Mouse (Mus musculus) thymus, adult 2 months (tissue): ENCODE measurements around the gene Sema4a.

ENCODE experiments used
- CTCF ChIP-seq: fragments of 200-500 bp; IDR thresholded peaks from 2 replicates; pipeline ENCODE4 v1.5.1; 2012; ENCODE audit warnings: mild to moderate bottlenecking, control low read depth, low read length, moderate library complexity, borderline replicate concordance; ENCODE audit not compliant: control insufficient read depth, poor library complexity, insufficient read depth; ENCODE audit errors: extremely low read depth
- POLR2A ChIP-seq: fragments of 200-500 bp; IDR thresholded peaks from 2 replicates; pipeline ENCODE4 v1.6.1; 2012; ENCODE audit warnings: mild to moderate bottlenecking, low read length, control low read depth, moderate library complexity; ENCODE audit not compliant: control insufficient read depth, poor library complexity, insufficient read depth; ENCODE audit errors: extremely low read depth

DNA sequence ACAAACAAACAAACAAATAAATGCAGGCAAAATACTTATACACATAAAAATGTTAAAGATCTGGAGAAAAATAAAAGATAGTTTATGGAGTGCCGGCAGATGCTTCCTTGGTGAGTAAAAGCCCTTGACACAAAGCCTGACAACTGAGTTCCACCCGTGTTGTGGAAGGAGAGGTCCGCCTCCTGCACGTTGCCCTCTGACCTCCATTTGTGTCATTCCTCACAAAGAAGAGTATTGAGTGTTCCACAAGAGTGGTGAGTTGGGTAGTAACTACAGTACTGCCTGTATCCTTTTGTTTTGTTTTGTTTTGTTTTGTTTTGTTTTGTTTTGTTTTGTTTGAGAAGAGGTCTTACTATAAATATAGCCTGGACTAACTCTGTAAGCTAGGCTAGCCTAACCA lies 38.6 kb upstream of the Sema4a start:
- TF ChIP-seq CTCF (no peak), POLR2A (no peak)
